Mouse (Mus musculus): ENCODE results near the gene Zdhhc14. TPM values are rescaled to one million over a fixed set of nuclear protein-coding genes. Genes with fewer than 3 reads are reported as not detected.

The Zdhhc14 gene
- total and polyA plus RNA-seq, 3 experiments: 0.34 to 1.3 (median 0.35) TPM

GRCm38 (mm10) chr17:5563108-5563507 is 70.8 kb downstream of the Zdhhc14 start:
- Histone ChIP-seq H3K9me3 (replicated peaks; ENCODE audit: low read length) (peaks cover 5% of the 10 kb centered on the region), H3K27me3 (replicated peaks) (no peaks in the 10 kb centered on the region), H3K79me2 (replicated peaks; ENCODE audit: control insufficient read depth, extremely low read depth, insufficient read depth, poor library complexity, severe bottlenecking) (no peaks in the 10 kb centered on the region), H3K36me3 (replicated peaks in 1 of 2; ENCODE audit: control insufficient read depth in 1 of 2, insufficient read depth in 1 of 2, low read length in 1 of 2) (no peaks in the 10 kb centered on the region), H3K4me1 (ENCODE audit: control insufficient read depth in 1 of 2, insufficient read depth in 2 of 2) (peaks cover 5 to 19% of the 10 kb centered on the region in 2 experiments), H3K4me2 (ENCODE audit: insufficient read depth, low read depth, poor library complexity, severe bottlenecking) (no peak overlapping the region), H3K27ac (ENCODE audit: insufficient read depth, low read depth) (no peak overlapping the region), H3K4me3 (replicated peaks in 1 of 3; ENCODE audit: low read depth in 2 of 3, low read length in 2 of 3, poor library complexity in 1 of 3) (no peak overlapping the region), H3K9ac (ENCODE audit: insufficient read depth, low read depth) (no peak overlapping the region)
- no peak for TF ChIP-seq CTCF (conservative IDR thresholded peaks at IDR 0.05 in 1 of 2, IDR thresholded peaks at IDR 0.05 in 1 of 2; ENCODE audit: low read depth in 2 of 2, low read length in 2 of 2)
- no peak for TF ChIP-seq RAD21 (IDR thresholded peaks at IDR 0.05; ENCODE audit: low read depth, low read length)
- no peak for TF ChIP-seq TBP (conservative IDR thresholded peaks at IDR 0.05; ENCODE audit: low read depth, low read length)
- no peak for TF ChIP-seq USF1 (IDR thresholded peaks at IDR 0.05; ENCODE audit: low read depth, low read length)
- TF ChIP-seq E2F4 (IDR thresholded peaks at IDR 0.05; ENCODE audit: insufficient replicate concordance, low read depth, low read length): no peak
- no peak for TF ChIP-seq KAT2A (IDR thresholded peaks at IDR 0.05; ENCODE audit: insufficient replicate concordance, low read length)
- no peak for TF ChIP-seq CHD1 (IDR thresholded peaks at IDR 0.05; ENCODE audit: low read depth, low read length)
- no peak for TF ChIP-seq HCFC1 (IDR thresholded peaks at IDR 0.05; ENCODE audit: low read depth, low read length)
- TF ChIP-seq ZKSCAN1 (IDR thresholded peaks at IDR 0.05; ENCODE audit: borderline replicate concordance, low read depth, low read length): no peak
- no peak for TF ChIP-seq ZC3H11A (IDR thresholded peaks at IDR 0.05; ENCODE audit: low read depth, low read length)
- TF ChIP-seq USF2 (conservative IDR thresholded peaks at IDR 0.05; ENCODE audit: low read depth, low read length): no peak
- no peak for TF ChIP-seq MAX (IDR thresholded peaks at IDR 0.05; ENCODE audit: low read length)
- no peak for TF ChIP-seq MXI1 (IDR thresholded peaks at IDR 0.05; ENCODE audit: low read depth, low read length)
- no peak for TF ChIP-seq RCOR1 (conservative IDR thresholded peaks at IDR 0.05; ENCODE audit: low read depth, low read length)
- no peak for TF ChIP-seq MAFK (IDR thresholded peaks at IDR 0.05; ENCODE audit: insufficient replicate concordance, low read length)
- TF ChIP-seq POLR2AphosphoS2 (IDR thresholded peaks at IDR 0.05; ENCODE audit: low read depth, low read length): no peak
- TF ChIP-seq CHD2 (IDR thresholded peaks at IDR 0.05; ENCODE audit: low read length): no peak
- no peak for TF ChIP-seq BHLHE40 (IDR thresholded peaks at IDR 0.05; ENCODE audit: low read depth, low read length)
- no peak for TF ChIP-seq ETS1 (conservative IDR thresholded peaks at IDR 0.05; ENCODE audit: low read depth, low read length)
- no peak for TF ChIP-seq UBTF (IDR thresholded peaks at IDR 0.05; ENCODE audit: low read depth, low read length)
- dilution Hi-C loops (cut with MboI; ENCODE audit: extremely low pct_ligation_motif_present, extremely low pct_unique_long_range_greater_than_20kb, low sequenced_read_pairs): no loop called here
- in situ Hi-C loops (cut with MboI; ENCODE audit: low pct_ligation_motif_present, low pct_unique_long_range_greater_than_20kb, low sequenced_read_pairs): no loop called here
- no peak for DNase-seq (ENCODE audit: extremely low read depth)

- Histone ChIP-seq H3K4me1 (ENCODE audit: control insufficient read depth in 1 of 2, insufficient read depth in 2 of 2) (peaks cover 16 to 34% of the 10 kb centered on the region in 2 experiments), H3K79me2 (replicated peaks; ENCODE audit: control insufficient read depth, extremely low read depth, insufficient read depth, poor library complexity, severe bottlenecking) (no peaks in the 10 kb centered on the region), H3K9me3 (replicated peaks; ENCODE audit: low read length) (peaks cover 2% of the 10 kb centered on the region), H3K27me3 (replicated peaks) (no peaks in the 10 kb centered on the region), H3K4me3 (replicated peaks in 1 of 3; ENCODE audit: low read depth in 2 of 3, low read length in 2 of 3, poor library complexity in 1 of 3) (no peak overlapping the region), H3K4me2 (ENCODE audit: insufficient read depth, low read depth, poor library complexity, severe bottlenecking) (no peak overlapping the region), H3K9ac (ENCODE audit: insufficient read depth, low read depth) (no peak overlapping the region), H3K36me3 (replicated peaks in 1 of 2; ENCODE audit: control insufficient read depth in 1 of 2, insufficient read depth in 1 of 2, low read length in 1 of 2) (no peaks in the 10 kb centered on the region), H3K27ac (ENCODE audit: insufficient read depth, low read depth) (no peak overlapping the region)
- TF ChIP-seq POLR2A (IDR thresholded peaks at IDR 0.05; ENCODE audit: low read depth, low read length): no peak
- TF ChIP-seq BHLHE40 (IDR thresholded peaks at IDR 0.05; ENCODE audit: low read depth, low read length): no peak
- in situ Hi-C loops (cut with MboI; ENCODE audit: low pct_ligation_motif_present, low pct_unique_long_range_greater_than_20kb, low sequenced_read_pairs) (no loop called here), dilution Hi-C loops (cut with MboI; ENCODE audit: extremely low pct_ligation_motif_present, extremely low pct_unique_long_range_greater_than_20kb, low sequenced_read_pairs) (no loop called here)
- no peak for DNase-seq (ENCODE audit: extremely low read depth)
These were observed 73.6 kb downstream of the Zdhhc14 start for GRCm38 (mm10) chr17:5566006-5566405.

Data from CH12.LX (cell line).